Mouse (Mus musculus) gonadal fat pad, adult 2 months (tissue): ENCODE data around the gene Spp2. TPM values are rescaled to one million over a fixed set of nuclear protein-coding genes. Genes with fewer than 3 reads are reported as not detected.

Experiments
- DNase-seq: peaks from one replicate; pipeline ENCODE4 v3.0.0-alpha.2; 2012; ENCODE audit warnings: low read depth
- polyA plus RNA-seq: library from polyadenylated mRNA; depleted of rRNA; stranded (reverse); fragments of >200 nt; gene quantifications from 2 replicates; pipeline ENCODE4 v1.2.3, GENCODE M21; 2012; rRNA removed

Gene Spp2
- polyA plus RNA-seq: 0.46 TPM in 1 of 2 replicates, not detected in the other

GRCm38 (mm10) chr1:88406807-88407198 lies at the start of gene Spp2:
Gene Spp2 (plus strand): TSS chr1:88406961.
- DNase-seq: no peak

GRCm38 (mm10) chr1:88357458-88358090 lies 49.2 kb upstream of the Spp2 start:
- DNase-seq: peak; percentile 10

- DNase-seq: no peak
Observed at GRCm38 (mm10) chr1:88358102-88358654, 48.6 kb upstream of the Spp2 start.

- no peak for DNase-seq
Observed at GRCm38 (mm10) chr1:88361085-88361484, 45.7 kb upstream of the Spp2 start.

GRCm38 (mm10) chr1:88366881-88367644 lies 39.7 kb upstream of the Spp2 start:
- no peak for DNase-seq

- no peak for DNase-seq
Observed at GRCm38 (mm10) chr1:88378446-88378845, 28.3 kb upstream of the Spp2 start.

GRCm38 (mm10) chr1:88391632-88392031 lies 15.1 kb upstream of the Spp2 start:
- no peak for DNase-seq

- DNase-seq: no peak
Observed at GRCm38 (mm10) chr1:88393321-88393720, 13.4 kb upstream of the Spp2 start.

GRCm38 (mm10) chr1:88403378-88403777 lies 3.4 kb upstream of the Spp2 start:
- no peak for DNase-seq

GRCm38 (mm10) chr1:88406078-88406806 lies 519 bp upstream of the Spp2 start:
- DNase-seq: no peak

GRCm38 (mm10) chr1:88408340-88408739 lies 1.6 kb downstream of the Spp2 start:
- no peak for DNase-seq

- DNase-seq: no peak
Observed at GRCm38 (mm10) chr1:88412013-88412412, 5.3 kb downstream of the Spp2 start.

- DNase-seq: no peak
Observed at GRCm38 (mm10) chr1:88418943-88419342, 12.2 kb downstream of the Spp2 start.

- no peak for DNase-seq
Observed at GRCm38 (mm10) chr1:88422045-88422444, 15.3 kb downstream of the Spp2 start.

GRCm38 (mm10) chr1:88422846-88423395 lies 16.2 kb downstream of the Spp2 start:
- no peak for DNase-seq

GRCm38 (mm10) chr1:88424602-88425252 lies 18.0 kb downstream of the Spp2 start:
- no peak for DNase-seq

GRCm38 (mm10) chr1:88427987-88428741 lies 21.4 kb downstream of the Spp2 start:
- DNase-seq: no peak

- no peak for DNase-seq
Observed at GRCm38 (mm10) chr1:88429413-88429812, 22.7 kb downstream of the Spp2 start.

- DNase-seq: no peak
Observed at GRCm38 (mm10) chr1:88431262-88431661, 24.5 kb downstream of the Spp2 start.

GRCm38 (mm10) chr1:88432601-88433000 lies 25.8 kb downstream of the Spp2 start:
- DNase-seq: no peak
